In genomic region chr8:91995407-91996144, GRCm38 (mm10) we compare ENCODE assay signal across 19 mouse cellular contexts.
DNase-seq lines count a peak whose midpoint lies in the region; ATAC-seq and TF ChIP-seq lines count a peak whose summit lies in the region.
"Had no signal": no experiment of that assay in that cellular context is flagged by ENCODE, and none has a peak within 500 bp of the region (broad histone marks: within the 10 kb centered on the region; RNA-seq: fewer than 3 reads in every experiment).

No protein-coding gene starts in this region.

- H3K4me2 ChIP-seq in forebrain, embryonic 15.5 days (replicated peaks): no peak overlapping the region
- H3K4me2 ChIP-seq in hindbrain, embryonic 14.5 days (replicated peaks): no peak overlapping the region
- H3K4me2 ChIP-seq in myocyte (ENCODE audit: low read depth): no peak overlapping the region
- H3K4me2 ChIP-seq: embryonic facial prominence, embryonic 13.5 days had no signal

- H3K9ac ChIP-seq in forebrain, embryonic 15.5 days (replicated peaks): no peak overlapping the region
- H3K9ac ChIP-seq in hindbrain, embryonic 14.5 days: no peak overlapping the region
- H3K9ac ChIP-seq: embryonic facial prominence, embryonic 13.5 days had no signal

- H3K27ac ChIP-seq in forebrain, embryonic 15.5 days (replicated peaks): no peak overlapping the region
- no peak overlapping the region for H3K27ac ChIP-seq in forebrain, embryonic 10.5 days
- 0 out of 2 replicates have a peak overlapping the region, but pooled peaks have one; percentile 55 for H3K27ac ChIP-seq in hindbrain, embryonic 14.5 days
- H3K27ac ChIP-seq: embryonic facial prominence, embryonic 13.5 days; gastrocnemius, adult 2 months; heart, adult 2 months; layer of hippocampus, adult 2 months had no signal

- H3ac ChIP-seq in myocyte (ENCODE audit: control insufficient read depth, insufficient read length): no peak overlapping the region

- peaks cover 50% of the 10 kb centered on the region for H3K4me1 ChIP-seq in forebrain, embryonic 15.5 days
- peaks cover 75% of the 10 kb centered on the region for H3K4me1 ChIP-seq in forebrain, embryonic 10.5 days
- H3K4me1 ChIP-seq in hindbrain, embryonic 14.5 days (replicated peaks; ENCODE audit: control insufficient read depth, insufficient read depth, low read length): peaks cover 57% of the 10 kb centered on the region
- H3K4me1 ChIP-seq: megakaryocyte, embryonic 14.5 days had no signal

- ATAC-seq in forebrain, embryonic 15.5 days (replicated peaks): 0 out of 2 replicates have a peak, but pooled peaks have one; percentile 6
- ATAC-seq in hindbrain, embryonic 14.5 days (ENCODE audit: low FRiP score): no peak
- ATAC-seq: forebrain, embryonic 16.5 days had no signal

- no peaks in the 10 kb centered on the region for H3K9me3 ChIP-seq in forebrain, embryonic 15.5 days
- H3K9me3 ChIP-seq in forebrain, embryonic 10.5 days: peaks cover 14% of the 10 kb centered on the region
- H3K9me3 ChIP-seq in hindbrain, embryonic 14.5 days (ENCODE audit: control insufficient read depth, low read length): no peaks in the 10 kb centered on the region

- no peaks in the 10 kb centered on the region for H3K36me3 ChIP-seq in forebrain, embryonic 15.5 days
- H3K36me3 ChIP-seq in forebrain, embryonic 10.5 days (replicated peaks): no peaks in the 10 kb centered on the region
- H3K36me3 ChIP-seq in hindbrain, embryonic 14.5 days (replicated peaks; ENCODE audit: control insufficient read depth, insufficient read depth): no peaks in the 10 kb centered on the region
- H3K36me3 ChIP-seq in myocyte (ENCODE audit: control insufficient read depth, insufficient read depth): no peaks in the 10 kb centered on the region
- H3K36me3 ChIP-seq: embryonic facial prominence, embryonic 13.5 days had no signal

- TF ChIP-seq POLR2A in myocyte (IDR thresholded peaks at IDR 0.05; ENCODE audit: insufficient read length, low read depth): no peak

- 13% methylated on average over 9 of the region's 9 CpGs for WGBS in forebrain, embryonic 15.5 days
- 69% methylated on average over 9 of the region's 9 CpGs for WGBS in forebrain, embryonic 10.5 days
- WGBS in hindbrain, embryonic 14.5 days: 17% methylated on average over 9 of the region's 9 CpGs

- DNase-seq in forebrain, embryonic 10.5 days (ENCODE audit: extremely low spot score, low spot score): no peak
- DNase-seq in MN1 (ENCODE audit: low spot score): peak; percentile 8
- DNase-seq in hindbrain, embryonic 14.5 days (ENCODE audit: low spot score): no peak
- no peak for DNase-seq in cerebellum, adult 11 months
- no peak for DNase-seq in thymus, postnatal 10 days (ENCODE audit: low spot score in 2 of 2)
- DNase-seq in embryo, embryonic 10 days (ENCODE audit: low spot score): no peak
- DNase-seq: adrenal gland, postnatal 10 days; cerebellum, postnatal 14 days; gastrocnemius, adult 2 months; heart, adult 2 months; heart, postnatal 14 days; kidney, adult 18-20 months; thymus, postnatal 14 days had no signal

- peaks cover 18% of the 10 kb centered on the region for H3K27me3 ChIP-seq in forebrain, embryonic 15.5 days
- peaks cover 99% of the 10 kb centered on the region for H3K27me3 ChIP-seq in forebrain, embryonic 10.5 days (ENCODE audit: poor library complexity, severe bottlenecking)
- no peaks in the 10 kb centered on the region for H3K27me3 ChIP-seq in hindbrain, embryonic 14.5 days (ENCODE audit: control insufficient read depth, insufficient read depth, low read length)
- H3K27me3 ChIP-seq in myocyte (ENCODE audit: control insufficient read depth, insufficient read depth, insufficient read length): no peaks in the 10 kb centered on the region
- H3K27me3 ChIP-seq: megakaryocyte, embryonic 14.5 days had no signal

- no peak overlapping the region for H3K4me3 ChIP-seq in forebrain, embryonic 15.5 days
- no peak overlapping the region for H3K4me3 ChIP-seq in forebrain, embryonic 10.5 days
- H3K4me3 ChIP-seq in hindbrain, embryonic 14.5 days (replicated peaks; ENCODE audit: low read length): no peak overlapping the region
- no peak overlapping the region for H3K4me3 ChIP-seq in myocyte
- H3K4me3 ChIP-seq: embryonic facial prominence, embryonic 13.5 days; gastrocnemius, adult 2 months; heart, adult 2 months; layer of hippocampus, adult 2 months; megakaryocyte, embryonic 14.5 days had no signal

- H3K79me2 ChIP-seq in myocyte (ENCODE audit: control insufficient read depth, insufficient read depth): no peaks in the 10 kb centered on the region

TF ChIP-seq in myocyte, 11 proteins besides CTCF, POLR2A, EP300 and RAD21:
- TF ChIP-seq POLR2AphosphoS2 (IDR thresholded peaks at IDR 0.05; ENCODE audit: insufficient read length, low read depth) (no peak), CEBPB (IDR thresholded peaks at IDR 0.05; ENCODE audit: insufficient read depth, poor library complexity, severe bottlenecking) (peak; percentile 59; the same call in 1 of the 2 replicates), SRF (IDR thresholded peaks at IDR 0.05; ENCODE audit: control insufficient read depth, insufficient read length, low read depth) (no peak), MYOD1 (IDR thresholded peaks at IDR 0.05; ENCODE audit: control insufficient read depth in 1 of 3, insufficient read length in 2 of 3, low read depth in 2 of 3) (no peak), REST (IDR thresholded peaks at IDR 0.05; ENCODE audit: insufficient read depth, insufficient read length) (no peak)
